23 mouse cellular contexts compared by ENCODE assay signal in the genomic region with DNA sequence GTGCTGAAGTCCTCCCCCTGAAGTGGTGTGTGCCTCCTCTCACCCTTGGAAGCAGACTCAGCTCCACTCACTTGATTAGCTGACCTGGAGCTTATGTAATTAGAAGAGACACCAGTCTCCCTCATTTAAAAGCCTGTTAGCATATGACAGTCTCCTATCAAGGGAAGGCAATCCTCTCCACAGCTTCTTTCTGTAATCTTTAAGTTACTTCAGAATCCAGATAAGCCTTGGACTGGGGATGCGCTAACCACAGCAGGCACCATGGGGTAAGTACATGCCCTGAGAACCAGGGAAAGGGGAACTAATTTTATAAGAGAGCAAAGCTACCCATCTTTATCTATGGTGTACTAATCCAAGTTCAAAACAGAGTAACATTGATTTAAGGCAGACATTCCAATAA. TPM values are rescaled to one million over a fixed set of nuclear protein-coding genes. Genes with fewer than 3 reads are reported as not detected.
DNase-seq lines count a peak whose midpoint lies in the region; ATAC-seq and TF ChIP-seq lines count a peak whose summit lies in the region.
"Had no signal": no experiment of that assay in that cellular context is flagged by ENCODE, and none has a peak within 500 bp of the region (broad histone marks: within the 10 kb centered on the region; RNA-seq: fewer than 3 reads in every experiment).

A gene (plus strand): TSS at position 157 of the 400 bp plus-strand sequence.

- DNase-seq in cerebellum, adult 2 months: no peak
- no peak for DNase-seq in cerebellum, adult 11 months
- DNase-seq in testis, postnatal 14 days (ENCODE audit: low spot score): no peak
- peak; percentile 63 for DNase-seq in retina, postnatal 1 day
- no peak for DNase-seq in left cerebral cortex, adult 18-20 months (ENCODE audit: low spot score in 2 of 2)
- DNase-seq in Muller cell, postnatal 12 days (ENCODE audit: inconsistent ontology term): no peak
- DNase-seq: adrenal gland, postnatal 10 days; adrenal gland, postnatal 36 days; cerebellum, adult 11-12 months; cerebellum, adult 9-10 months; cerebellum, postnatal 14 days; forebrain, postnatal 0 days; gastrocnemius, adult 2 months; gastrocnemius, postnatal 14 days; heart, postnatal 36 days had no signal

- H3K4me1 ChIP-seq in cerebellum, adult 2 months (ENCODE audit: control insufficient read depth, insufficient read depth, low read length): no peaks in the 10 kb centered on the region
- H3K4me1 ChIP-seq in testis, adult 2 months (ENCODE audit: control insufficient read depth, insufficient read depth, low read length): no peaks in the 10 kb centered on the region
- H3K4me1 ChIP-seq: hindbrain, embryonic 10.5 days had no signal

- no peak within 1 kb of the TSS for H3K27ac ChIP-seq in cerebellum, adult 2 months (ENCODE audit: insufficient read depth, low read length)
- no peak within 1 kb of the TSS for H3K27ac ChIP-seq in testis, adult 2 months (ENCODE audit: control insufficient read depth, insufficient read depth, low read depth, low read length)
- H3K27ac ChIP-seq: embryonic facial prominence, embryonic 12.5 days; embryonic facial prominence, embryonic 15.5 days; gastrocnemius, adult 2 months; hindbrain, embryonic 10.5 days; hindbrain, embryonic 14.5 days had no signal

- H3K36me3 ChIP-seq in testis, adult 2 months (ENCODE audit: control insufficient read depth, insufficient read depth, low read length): no peaks in the 10 kb centered on the region; the same call in 1 of the 2 replicates
- H3K36me3 ChIP-seq: embryonic facial prominence, embryonic 12.5 days; embryonic facial prominence, embryonic 15.5 days; hindbrain, embryonic 10.5 days had no signal

- TF ChIP-seq POLR2A in cerebellum, adult 2 months (IDR thresholded peaks at IDR 0.05; ENCODE audit: borderline replicate concordance, insufficient read depth, low read length): no peak
- no peak for TF ChIP-seq POLR2A in testis, adult 2 months (IDR thresholded peaks at IDR 0.05; ENCODE audit: control insufficient read depth, low read depth, low read length)

- H3K4me3 ChIP-seq in cerebellum, adult 2 months (replicated peaks; ENCODE audit: insufficient read depth, low read depth, low read length): no peak within 1 kb of the TSS
- no peak within 1 kb of the TSS for H3K4me3 ChIP-seq in testis, adult 2 months (ENCODE audit: control insufficient read depth, low read depth, low read length)
- H3K4me3 ChIP-seq: embryonic facial prominence, embryonic 12.5 days; embryonic facial prominence, embryonic 15.5 days; gastrocnemius, adult 2 months; hindbrain, embryonic 10.5 days had no signal

- peak; percentile 48 for ATAC-seq in megakaryocyte progenitor cell, adult 5-6 weeks (replicated peaks; ENCODE audit: poor library complexity)
- ATAC-seq: forebrain, embryonic 14.5 days; forebrain, postnatal 0 days; intestine, postnatal 0 days had no signal

- H3K27me3 ChIP-seq in cerebellum, adult 2 months (ENCODE audit: control insufficient read depth, insufficient read depth, low read length): no peaks in the 10 kb centered on the region; the same call in 1 of the 2 replicates
- H3K27me3 ChIP-seq in testis, adult 2 months (ENCODE audit: control insufficient read depth, insufficient read depth, low read length): no peaks in the 10 kb centered on the region
- H3K27me3 ChIP-seq: embryonic facial prominence, embryonic 12.5 days; embryonic facial prominence, embryonic 15.5 days had no signal

- 93% methylated on average over 1 of the region's 1 CpGs for WGBS in cerebellum, adult 2 months

- TF ChIP-seq CTCF in cerebellum, adult 2 months (IDR thresholded peaks at IDR 0.05; ENCODE audit: borderline replicate concordance, insufficient read depth, low read depth, low read length): no peak
- TF ChIP-seq CTCF in testis, adult 2 months (IDR thresholded peaks at IDR 0.05; ENCODE audit: control insufficient read depth, insufficient read depth, insufficient replicate concordance, low read depth, low read length): no peak

RNA-seq across cellular contexts. Expression of the gene that starts here (rescaled TPM):
- polyA plus RNA-seq in cerebellum, adult 2 months (2012; rRNA removed): 173 and 194 TPM in 2 replicates
- 19.8 and 22.6 TPM in 2 replicates for polyA plus RNA-seq in testis, adult 2 months (2012; rRNA removed)
- 0.35 TPM in 1 of 2 replicates, not detected in the other for total RNA-seq in megakaryocyte progenitor cell, adult 5-6 weeks (2015)
- total RNA-seq in megakaryocyte progenitor cell, adult 5-6 weeks (2017): 1.7 TPM in 1 of 2 replicates, not detected in the other
- total RNA-seq in left cerebral cortex, adult 18-20 months (2021): 1 to 10 TPM; 2.4 to 3.9 TPM
- total RNA-seq: gastrocnemius, adult 2 months had no signal
